Mouse (Mus musculus) effector memory CD4-positive, alpha-beta T cell, adult 5 months (primary cell): ENCODE results near the gene Rab20. TPM values are rescaled to one million over a fixed set of nuclear protein-coding genes. Genes with fewer than 3 reads are reported as not detected.

ENCODE experiments used
- polyA plus RNA-seq: library from polyadenylated mRNA; unstranded; fragments of 100-300 nt; shearing (Covaris generic); gene quantifications from one replicate; pipeline ENCODE4 v1.2.1, GENCODE M21; 2017

The Rab20 gene
- polyA plus RNA-seq = 16.6 TPM

DNA sequence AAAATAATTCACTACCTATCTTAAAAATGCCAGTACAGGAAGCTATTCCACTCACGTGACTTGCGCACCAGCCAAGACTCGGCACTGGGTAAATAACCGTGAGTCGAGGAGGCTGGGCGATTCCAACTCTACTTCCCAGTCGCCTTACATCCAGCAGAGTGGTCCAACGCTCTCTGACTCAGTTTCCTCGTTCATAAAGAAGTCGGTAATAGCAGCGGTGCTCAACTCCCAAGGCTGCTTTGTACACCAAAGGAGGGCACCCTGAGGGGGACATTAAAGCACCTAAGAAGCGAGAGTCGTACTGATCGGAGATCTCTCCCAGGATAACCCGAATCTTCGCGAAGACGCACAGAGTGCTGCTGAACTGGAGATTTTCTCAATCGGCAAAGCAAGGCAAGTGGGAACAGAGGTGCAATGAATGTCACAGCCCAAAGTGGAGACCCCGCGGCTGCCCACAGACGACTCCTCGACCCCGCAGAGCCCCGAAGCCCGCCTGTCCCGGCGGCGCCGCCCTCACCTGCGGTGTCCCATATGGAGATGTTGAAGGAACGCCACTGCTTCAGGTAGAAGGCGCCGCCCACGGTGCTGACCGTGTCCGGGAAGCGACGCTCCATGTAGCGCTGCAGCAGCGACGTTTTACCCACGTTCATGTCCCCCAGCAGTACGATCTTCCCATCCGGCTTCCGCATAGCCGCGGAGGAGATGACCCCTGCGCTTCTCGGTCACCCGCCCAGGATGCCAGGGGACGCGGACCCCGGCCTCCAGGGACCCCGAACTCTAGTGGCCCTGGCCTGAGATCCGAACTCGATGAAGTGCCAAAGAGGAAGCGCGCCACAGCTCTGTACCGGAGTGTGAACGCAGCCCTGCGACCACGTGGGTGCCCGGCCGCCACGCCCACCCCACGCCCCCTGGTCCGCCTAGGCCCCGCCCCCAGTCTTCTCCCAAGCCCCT is at the start of gene Rab20:
TSS of gene Rab20 (minus strand) at position 900 of the 951 bp plus-strand sequence.

GRCm38 (mm10) chr8:11497017-11497990 is 18.8 kb upstream of the Rab20 start, which contains the start of gene Naxd:
Gene Naxd, plus strand, starts transcription at chr8:11497506.

Other genes with a start within 250 kb of the Rab20 start
- gene Col4a2, start 165.9 kb downstream of the Rab20 start, polyA plus RNA-seq = not detected
- gene Col4a1, start 165.9 kb downstream of the Rab20 start, polyA plus RNA-seq = 0.30 TPM
- 30.2 TPM for gene Naxd, start 18.8 kb upstream of the Rab20 start, polyA plus RNA-seq
- 31.7 TPM for gene Cars2, start 72.1 kb upstream of the Rab20 start, polyA plus RNA-seq
- 66.9 TPM for gene Ing1, start 76.9 kb upstream of the Rab20 start, polyA plus RNA-seq
- gene Ankrd10, start 157.0 kb upstream of the Rab20 start, polyA plus RNA-seq = 85.8 TPM
- not detected for gene 1700016D06Rik, start 222.4 kb upstream of the Rab20 start, polyA plus RNA-seq
- gene Arhgef7, start 249.0 kb upstream of the Rab20 start, polyA plus RNA-seq = 17.0 TPM